Mouse (Mus musculus): ENCODE data around the gene Banf2. TPM values are rescaled to one million over a fixed set of nuclear protein-coding genes. Genes with fewer than 3 reads are reported as not detected.
A peak's percentile ranks its signal among the peaks of the same experiment; 100 is the strongest.

Gene Banf2
- polyA plus RNA-seq (2015; fragmentation: Nextera tagmentation; extraction: Ambion mirVana), result not detected in 2 replicates

GRCm38 (mm10) chr2:144032664-144033063 lies at the start of gene Banf2:
Gene Banf2, plus strand, starts transcription at chr2:144033059.
- 78% methylated on average over 2 of the region's 2 CpGs for WGBS (ENCODE audit: insufficient replicate concordance)

GRCm38 (mm10) chr2:143983482-143983881 lies 49.4 kb upstream of the Banf2 start:
- DNase-seq, result no peak
- peaks cover 42% of the 10 kb centered on the region for H3K4me1 ChIP-seq (replicated peaks)
- ATAC-seq (ENCODE audit: low read depth), result no peak

More at GRCm38 (mm10) chr2:144032664-144033063, at the start of gene Banf2:
- Histone ChIP-seq H3K27me3 (no peaks in the 10 kb centered on the region), H3K36me3 (no peaks in the 10 kb centered on the region), H3K4me2 (no peak within 1 kb of the TSS), H3K9me3 (replicated peaks) (no peaks in the 10 kb centered on the region), H3K9ac (no peak within 1 kb of the TSS), H3K4me1 (replicated peaks) (no peaks in the 10 kb centered on the region), H3K27ac (no peak within 1 kb of the TSS), H3K4me3 (replicated peaks) (no peak within 1 kb of the TSS)
- no peak for DNase-seq
- ATAC-seq (ENCODE audit: low read depth), result no peak

GRCm38 (mm10) chr2:143987485-143987884 lies 45.4 kb upstream of the Banf2 start:
- H3K4me1 ChIP-seq (replicated peaks), result peaks cover 27% of the 10 kb centered on the region
- no peaks in the 10 kb centered on the region for H3K9me3 ChIP-seq (replicated peaks)
- no peak for ATAC-seq (ENCODE audit: low read depth)
- 57% methylated on average over 2 of the region's 2 CpGs for WGBS (ENCODE audit: insufficient replicate concordance)
- H3K27me3 ChIP-seq, result no peaks in the 10 kb centered on the region
- H3K27ac ChIP-seq, result no peak overlapping the region
- no peak for DNase-seq
- H3K4me2 ChIP-seq, result no peak overlapping the region
- H3K36me3 ChIP-seq, result peaks cover 47% of the 10 kb centered on the region
- no peak overlapping the region for H3K4me3 ChIP-seq (replicated peaks)
- no peak overlapping the region for H3K9ac ChIP-seq

More at GRCm38 (mm10) chr2:143983482-143983881, 49.4 kb upstream of the Banf2 start:
- Histone ChIP-seq H3K4me3 (replicated peaks) (no peak overlapping the region), H3K9ac (no peak overlapping the region), H3K27ac (no peak overlapping the region), H3K36me3 (peaks cover 57% of the 10 kb centered on the region), H3K9me3 (replicated peaks) (no peaks in the 10 kb centered on the region), H3K4me2 (no peak overlapping the region), H3K27me3 (no peaks in the 10 kb centered on the region)
- 42% methylated on average over 2 of the region's 2 CpGs for WGBS (ENCODE audit: insufficient replicate concordance)

GRCm38 (mm10) chr2:143988016-143988415 lies 44.8 kb upstream of the Banf2 start:
- WGBS (ENCODE audit: insufficient replicate concordance), result 79% methylated on average over 3 of the region's 3 CpGs
- peaks cover 42% of the 10 kb centered on the region for H3K36me3 ChIP-seq
- ATAC-seq (ENCODE audit: low read depth), result no peak

GRCm38 (mm10) chr2:143990997-143991396 lies 41.9 kb upstream of the Banf2 start:
- H3K9me3 ChIP-seq (replicated peaks), result no peaks in the 10 kb centered on the region
- WGBS (ENCODE audit: insufficient replicate concordance), result 62% methylated on average over 1 of the region's 1 CpGs

More at GRCm38 (mm10) chr2:143988016-143988415, 44.8 kb upstream of the Banf2 start:
- DNase-seq, result no peak
- Histone ChIP-seq H3K4me1 (replicated peaks) (peaks cover 30% of the 10 kb centered on the region), H3K27ac (no peak overlapping the region), H3K9ac (no peak overlapping the region), H3K9me3 (replicated peaks) (no peaks in the 10 kb centered on the region), H3K27me3 (no peaks in the 10 kb centered on the region), H3K4me3 (replicated peaks) (no peak overlapping the region), H3K4me2 (no peak overlapping the region)

GRCm38 (mm10) chr2:143991964-143992672 lies 40.7 kb upstream of the Banf2 start:
- Histone ChIP-seq H3K4me2 (no peak overlapping the region), H3K27ac (no peak overlapping the region), H3K9ac (no peak overlapping the region), H3K9me3 (replicated peaks) (no peaks in the 10 kb centered on the region), H3K27me3 (no peaks in the 10 kb centered on the region), H3K4me3 (replicated peaks) (no peak overlapping the region), H3K4me1 (replicated peaks) (peaks cover 38% of the 10 kb centered on the region), H3K36me3 (peaks cover 19% of the 10 kb centered on the region)
- ATAC-seq (ENCODE audit: low read depth) (no peak), DNase-seq (no peak)
- whole genome bisulfite sequencing (ENCODE audit: insufficient replicate concordance), result 70% methylated on average over 7 of the region's 7 CpGs

More at GRCm38 (mm10) chr2:143990997-143991396, 41.9 kb upstream of the Banf2 start:
- H3K4me2 ChIP-seq, result no peak overlapping the region
- peaks cover 23% of the 10 kb centered on the region for H3K36me3 ChIP-seq
- H3K27ac ChIP-seq, result no peak overlapping the region
- no peak overlapping the region for H3K9ac ChIP-seq
- peaks cover 36% of the 10 kb centered on the region for H3K4me1 ChIP-seq (replicated peaks)
- DNase-seq (no peak), ATAC-seq (ENCODE audit: low read depth) (no peak)
- no peaks in the 10 kb centered on the region for H3K27me3 ChIP-seq
- H3K4me3 ChIP-seq (replicated peaks), result no peak overlapping the region

- Histone ChIP-seq H3K4me2 (no peak overlapping the region), H3K27me3 (no peaks in the 10 kb centered on the region), H3K4me1 (replicated peaks) (peaks cover 38% of the 10 kb centered on the region), H3K4me3 (replicated peaks) (no peak overlapping the region), H3K27ac (no peak overlapping the region), H3K9ac (no peak overlapping the region), H3K9me3 (replicated peaks) (no peaks in the 10 kb centered on the region), H3K36me3 (peaks cover 16% of the 10 kb centered on the region)
- DNase-seq, result no peak
- ATAC-seq (ENCODE audit: low read depth), result no peak
- WGBS (ENCODE audit: insufficient replicate concordance), result 48% methylated on average over 1 of the region's 1 CpGs
These were observed 39.9 kb upstream of the Banf2 start for GRCm38 (mm10) chr2:143992977-143993376.

GRCm38 (mm10) chr2:144002229-144002984 lies 30.5 kb upstream of the Banf2 start:
- DNase-seq (no peak), ATAC-seq (ENCODE audit: low read depth) (no peak)
- no peak overlapping the region for H3K4me2 ChIP-seq
- H3K27ac ChIP-seq, result no peak overlapping the region
- WGBS (ENCODE audit: insufficient replicate concordance), result 63% methylated on average over 5 of the region's 5 CpGs
- no peaks in the 10 kb centered on the region for H3K9me3 ChIP-seq (replicated peaks)
- H3K9ac ChIP-seq, result no peak overlapping the region
- peaks cover 12% of the 10 kb centered on the region for H3K36me3 ChIP-seq
- no peak overlapping the region for H3K4me3 ChIP-seq (replicated peaks)
- no peaks in the 10 kb centered on the region for H3K27me3 ChIP-seq
- peaks cover 57% of the 10 kb centered on the region for H3K4me1 ChIP-seq (replicated peaks)

- DNase-seq (no peak), ATAC-seq (ENCODE audit: low read depth) (no peak)
- no peaks in the 10 kb centered on the region for H3K9me3 ChIP-seq (replicated peaks)
- H3K27me3 ChIP-seq, result no peaks in the 10 kb centered on the region
- no peak overlapping the region for H3K9ac ChIP-seq
- H3K4me2 ChIP-seq, result no peak overlapping the region
- no peak overlapping the region for H3K27ac ChIP-seq
- peaks cover 65% of the 10 kb centered on the region for H3K4me1 ChIP-seq (replicated peaks)
- 57% methylated on average over 2 of the region's 2 CpGs for WGBS (ENCODE audit: insufficient replicate concordance)
- H3K4me3 ChIP-seq (replicated peaks), result no peak overlapping the region
- H3K36me3 ChIP-seq, result peaks cover 11% of the 10 kb centered on the region
These were observed 29.3 kb upstream of the Banf2 start for GRCm38 (mm10) chr2:144003544-144003943.

- ATAC-seq (ENCODE audit: low read depth), result no peak
- no peaks in the 10 kb centered on the region for H3K9me3 ChIP-seq (replicated peaks)
- H3K4me3 ChIP-seq (replicated peaks), result no peak overlapping the region
- no peak for DNase-seq
- H3K4me1 ChIP-seq (replicated peaks), result peaks cover 78% of the 10 kb centered on the region
- no peak overlapping the region for H3K9ac ChIP-seq
- H3K36me3 ChIP-seq, result peaks cover 13% of the 10 kb centered on the region; the same call in 1 of the 2 replicates
- H3K27ac ChIP-seq, result peak overlapping the region; percentile 3; the same call in 1 of the 2 replicates
- H3K27me3 ChIP-seq, result no peaks in the 10 kb centered on the region
- WGBS (ENCODE audit: insufficient replicate concordance), result 50% methylated on average over 6 of the region's 6 CpGs
- H3K4me2 ChIP-seq, result peak overlapping the region; percentile 4; the same call in 1 of the 2 replicates
These were observed 27.5 kb upstream of the Banf2 start for GRCm38 (mm10) chr2:144005166-144005955.

- H3K27me3 ChIP-seq, result no peaks in the 10 kb centered on the region
- DNase-seq (no peak), ATAC-seq (ENCODE audit: low read depth) (no peak)
- WGBS (ENCODE audit: insufficient replicate concordance), result 72% methylated on average over 6 of the region's 6 CpGs
- no peak overlapping the region for H3K9ac ChIP-seq
- peaks cover 13% of the 10 kb centered on the region; the same call in 1 of the 2 replicates for H3K36me3 ChIP-seq
- H3K4me3 ChIP-seq (replicated peaks), result no peak overlapping the region
- no peaks in the 10 kb centered on the region for H3K9me3 ChIP-seq (replicated peaks)
- peak overlapping the region; percentile 23 for H3K4me2 ChIP-seq
- peaks cover 82% of the 10 kb centered on the region for H3K4me1 ChIP-seq (replicated peaks)
- H3K27ac ChIP-seq, result no peak overlapping the region
These were observed 26.2 kb upstream of the Banf2 start for GRCm38 (mm10) chr2:144006686-144007085.
